Mouse (Mus musculus) lung, postnatal 0 days (tissue): ENCODE results near the gene Ints11. TPM values are rescaled to one million over a fixed set of nuclear protein-coding genes. Genes with fewer than 3 reads are reported as not detected.

ENCODE experiments used
- ATAC-seq: fragments of 200-750 bp; cut with Nextera tagmentation; 2 replicates; pipeline ENCODE4 v1.8.0; 2017; ENCODE audit warnings: moderate library complexity
- DNase-seq: peaks from one replicate; pipeline ENCODE4 v3.0.0-alpha.2; 2016; ENCODE audit warnings: low spot score
- H3K27ac ChIP-seq: fragments of 300-500 bp; sonication (generic); 2 replicates; pipeline ENCODE4 v1.5.1; 2014; ENCODE audit warnings: antibody characterized with exemption, mild to moderate bottlenecking, low read length, mixed read lengths
- H3K27me3 ChIP-seq: fragments of 300-500 bp; sonication (generic); replicated peaks from 2 replicates; pipeline ENCODE4 v1.6.1; 2014; ENCODE audit warnings: low read length, mixed read lengths; ENCODE audit not compliant: insufficient read depth
- H3K36me3 ChIP-seq: fragments of 300-500 bp; sonication (generic); 2 replicates; pipeline ENCODE4 v1.6.1; 2014; ENCODE audit warnings: low read length, mixed read lengths; ENCODE audit not compliant: insufficient read depth
- H3K4me1 ChIP-seq: fragments of 300-500 bp; sonication (generic); 2 replicates; pipeline ENCODE4 v1.6.1; 2014; ENCODE audit warnings: antibody characterized with exemption, low read depth, low read length, mixed read lengths; ENCODE audit not compliant: insufficient read depth
- H3K4me2 ChIP-seq: fragments of 300-500 bp; sonication (generic); replicated peaks from 2 replicates; pipeline ENCODE4 v1.6.1; 2014; ENCODE audit warnings: low read depth, mild to moderate bottlenecking, low read length, moderate library complexity, mixed read lengths
- H3K4me3 ChIP-seq: fragments of 300-500 bp; sonication (generic); 2 replicates; pipeline ENCODE4 v1.5.1; 2014; ENCODE audit warnings: low read depth, low read length
- H3K9ac ChIP-seq: fragments of 300-500 bp; sonication (generic); replicated peaks from 2 replicates; pipeline ENCODE4 v1.6.1; 2014; ENCODE audit warnings: low read depth, mild to moderate bottlenecking
- H3K9me3 ChIP-seq: fragments of 300-500 bp; sonication (generic); 2 replicates; pipeline ENCODE4 v1.6.1; 2016; ENCODE audit warnings: low read length, mixed read lengths
- CTCF ChIP-seq: IDR thresholded peaks from 2 replicates; pipeline ENCODE4 v1.5.1; 2016; ENCODE audit warnings: antibody characterized with exemption, mild to moderate bottlenecking
- EP300 ChIP-seq: IDR thresholded peaks from 2 replicates; pipeline ENCODE4 v1.6.1; 2016; ENCODE audit warnings: antibody characterized with exemption, mild to moderate bottlenecking, control low read depth
- WGBS: fragments of 180-500 bp; shearing (Covaris S2); extraction: QIAGEN DNeasy Blood & Tissue Kit; methylation state at CpG from one replicate; pipeline ENCODE4 v1.1.7; 2014; 5-methylcytosine and 5-hydroxymethylcytosine counted together
- polyA plus RNA-seq: library from polyadenylated mRNA; unstranded; fragments of >200 nt; fragmentation: Nextera tagmentation; extraction: Ambion mirVana; gene quantifications from 2 replicates; pipeline ENCODE4 v1.2.1, GENCODE M21; 2015

Ints11 gene
- polyA plus RNA-seq, 1 experiment from 2014 or later: 31.7 TPM

DNA sequence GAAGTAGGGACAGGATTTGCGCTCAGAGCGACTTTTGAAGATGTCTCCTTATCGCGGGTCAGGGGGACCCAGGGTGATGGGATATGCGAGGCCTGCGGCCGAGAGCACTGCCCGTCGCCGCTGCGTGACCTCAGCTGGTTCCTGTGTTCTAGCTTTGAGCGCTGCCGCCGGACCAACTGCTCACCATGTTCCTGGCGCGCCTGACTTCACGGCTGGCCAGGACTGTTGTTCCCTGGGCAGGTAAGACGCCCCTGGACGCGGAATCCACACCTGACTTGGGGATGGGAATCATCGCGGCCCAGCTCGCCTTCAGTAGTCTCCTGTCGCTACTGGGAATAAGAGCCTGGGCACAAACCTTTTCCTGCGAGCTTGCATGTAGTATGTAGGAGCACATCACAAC lies 37.5 kb upstream of the Ints11 start:
- Histone ChIP-seq H3K27ac (peak overlapping the region; percentile 71), H3K4me1 (peaks cover 6% of the 10 kb centered on the region; the same call in 1 of the 2 replicates), H3K27me3 (no peaks in the 10 kb centered on the region), H3K36me3 (no peaks in the 10 kb centered on the region), H3K4me2 (peak overlapping the region; percentile 98), H3K9ac (peak overlapping the region; percentile 78), H3K4me3 (peak overlapping the region; percentile 76), H3K9me3 (no peaks in the 10 kb centered on the region)
- no peak for TF ChIP-seq EP300
- no peak for TF ChIP-seq CTCF
- DNase-seq (no peak), ATAC-seq (peak; percentile 7; the same call in 1 of the 2 replicates)
- under 1% methylated on average over 25 of the region's 25 CpGs for WGBS

GRCm38 (mm10) chr4:155832321-155832720 lies 37.0 kb upstream of the Ints11 start:
- Histone ChIP-seq H3K4me2 (peak overlapping the region; percentile 98), H3K9ac (peak overlapping the region; percentile 78), H3K36me3 (no peaks in the 10 kb centered on the region), H3K4me1 (peaks cover 6% of the 10 kb centered on the region; the same call in 1 of the 2 replicates), H3K27me3 (no peaks in the 10 kb centered on the region), H3K4me3 (peak overlapping the region; percentile 76), H3K9me3 (no peaks in the 10 kb centered on the region), H3K27ac (peak overlapping the region; percentile 71; the same call in 1 of the 2 replicates)
- ATAC-seq (no peak), DNase-seq (no peak)
- 48% methylated on average over 10 of the region's 10 CpGs for WGBS
- no peak for TF ChIP-seq CTCF
- no peak for TF ChIP-seq EP300

GRCm38 (mm10) chr4:155833234-155833633 lies 36.1 kb upstream of the Ints11 start:
- H3K4me2 ChIP-seq: no peak overlapping the region
- H3K27me3 ChIP-seq: no peaks in the 10 kb centered on the region
- no peak overlapping the region for H3K4me3 ChIP-seq
- no peak for TF ChIP-seq CTCF
- TF ChIP-seq EP300: no peak
- H3K36me3 ChIP-seq: no peaks in the 10 kb centered on the region
- peaks cover 6% of the 10 kb centered on the region; the same call in 1 of the 2 replicates for H3K4me1 ChIP-seq
- H3K9ac ChIP-seq: no peak overlapping the region
- no peak for DNase-seq
- WGBS: 87% methylated on average over 4 of the region's 4 CpGs
- peak overlapping the region; percentile 51; the same call in 1 of the 2 replicates for H3K27ac ChIP-seq
- no peaks in the 10 kb centered on the region for H3K9me3 ChIP-seq
- no peak for ATAC-seq

DNA sequence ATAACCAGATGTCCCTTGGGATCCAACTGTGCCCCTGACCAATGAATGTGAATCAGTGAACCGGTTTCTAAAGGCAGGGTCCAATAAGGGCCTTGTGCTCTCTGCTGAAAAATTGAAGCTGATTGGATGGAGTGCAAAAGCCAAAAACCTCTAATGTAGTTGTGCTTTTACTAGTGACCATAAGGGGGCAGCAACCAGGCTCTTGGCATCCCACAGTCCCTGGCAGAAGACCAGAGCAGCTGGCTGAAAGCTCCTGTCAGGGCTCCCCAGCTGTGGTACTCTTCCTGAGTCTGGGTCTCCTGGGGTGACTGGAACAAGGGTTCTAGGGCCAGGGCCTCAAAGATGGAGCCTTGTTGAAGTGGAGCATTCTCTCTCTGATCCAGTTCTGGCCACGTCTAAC lies 35.5 kb upstream of the Ints11 start:
- no peak for TF ChIP-seq EP300
- peak; percentile 78 for TF ChIP-seq CTCF
- peak; percentile 93 for DNase-seq
- Histone ChIP-seq H3K4me2 (no peak overlapping the region), H3K4me3 (no peak overlapping the region), H3K9me3 (no peaks in the 10 kb centered on the region), H3K27ac (peak overlapping the region; percentile 51), H3K9ac (no peak overlapping the region), H3K4me1 (peaks cover 6% of the 10 kb centered on the region; the same call in 1 of the 2 replicates), H3K36me3 (no peaks in the 10 kb centered on the region), H3K27me3 (no peaks in the 10 kb centered on the region)
- peak; percentile 20 for ATAC-seq
- 18% methylated on average over 2 of the region's 2 CpGs for WGBS

DNA sequence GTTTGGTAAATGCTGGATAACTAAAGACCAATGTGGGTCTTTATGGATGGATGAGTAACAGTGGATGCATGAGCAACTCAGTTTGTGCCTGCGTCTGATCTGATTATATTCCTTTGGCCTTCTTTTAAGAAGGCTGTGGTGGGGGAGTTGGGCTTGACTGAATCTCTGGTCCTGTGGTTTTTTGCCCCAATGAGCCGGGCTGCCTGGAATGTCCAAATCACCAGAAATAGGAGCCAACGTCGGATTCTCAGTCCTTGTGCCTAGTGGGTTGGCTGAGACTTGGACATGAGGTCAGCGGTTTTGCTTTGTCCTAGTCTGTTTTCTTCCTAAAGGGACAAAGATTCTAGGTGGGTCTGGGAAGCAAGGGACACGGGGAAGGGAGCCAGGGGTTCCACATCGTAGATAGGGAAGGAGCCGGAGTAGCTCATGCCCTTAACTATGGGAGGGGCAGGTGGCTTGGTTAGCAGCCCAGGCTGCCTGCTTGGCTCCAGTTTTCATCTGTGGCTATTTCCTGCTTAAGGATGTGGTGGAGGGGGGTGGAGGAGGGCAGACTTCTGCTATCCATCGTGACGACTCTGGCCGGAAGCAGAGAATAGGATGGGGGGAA lies 31.8 kb upstream of the Ints11 start:
- no peaks in the 10 kb centered on the region for H3K27me3 ChIP-seq
- no peak overlapping the region for H3K4me3 ChIP-seq
- WGBS: 42% methylated on average over 11 of the region's 11 CpGs
- ATAC-seq (no peak), DNase-seq (peak; percentile 64)
- TF ChIP-seq CTCF (no peak), EP300 (no peak)
- no peaks in the 10 kb centered on the region for H3K9me3 ChIP-seq
- peak overlapping the region; percentile 92 for H3K27ac ChIP-seq
- H3K36me3 ChIP-seq: no peaks in the 10 kb centered on the region
- no peak overlapping the region for H3K9ac ChIP-seq
- H3K4me2 ChIP-seq: no peak overlapping the region
- H3K4me1 ChIP-seq: peaks cover 6% of the 10 kb centered on the region; the same call in 1 of the 2 replicates

- DNase-seq (peak; percentile 93), ATAC-seq (peak; percentile 27)
- no peak overlapping the region for H3K4me3 ChIP-seq
- no peaks in the 10 kb centered on the region for H3K9me3 ChIP-seq
- TF ChIP-seq CTCF (no peak), EP300 (no peak)
- H3K27me3 ChIP-seq: no peaks in the 10 kb centered on the region
- H3K9ac ChIP-seq: no peak overlapping the region
- H3K36me3 ChIP-seq: no peaks in the 10 kb centered on the region
- 42% methylated on average over 8 of the region's 8 CpGs for WGBS
- H3K27ac ChIP-seq: peak overlapping the region; percentile 92
- peak overlapping the region; percentile 20; the same call in 1 of the 2 replicates for H3K4me2 ChIP-seq
- H3K4me1 ChIP-seq: peaks cover 5% of the 10 kb centered on the region; the same call in 1 of the 2 replicates
These were observed 30.9 kb upstream of the Ints11 start for GRCm38 (mm10) chr4:155838187-155839153.
